ENCODE assay signal across 8 mouse cellular contexts in the genomic region with DNA sequence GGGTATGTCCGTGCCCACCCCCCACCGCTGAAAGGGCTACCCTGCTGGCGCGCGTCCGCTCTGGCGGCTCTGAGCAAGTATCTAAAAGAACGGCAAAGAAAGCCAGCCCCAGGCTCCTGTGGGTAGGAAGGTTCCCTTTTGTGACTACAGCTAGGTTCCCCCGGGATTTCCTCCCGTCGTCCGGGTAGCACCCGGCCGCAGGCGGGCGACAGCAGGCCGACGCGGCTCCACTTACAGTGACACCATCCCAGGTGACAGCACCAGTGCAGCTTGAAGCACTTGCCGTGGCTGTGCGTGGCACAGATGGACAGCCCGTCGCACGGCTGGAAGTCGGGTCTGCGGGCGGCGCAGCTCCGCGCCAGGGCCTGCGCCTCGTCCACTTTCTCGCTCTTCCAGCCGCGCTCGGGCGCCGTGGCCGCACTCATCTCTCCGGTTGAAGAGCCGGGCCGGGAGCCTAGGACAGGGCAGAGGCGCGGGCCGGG. TPM values are rescaled to one million over a fixed set of nuclear protein-coding genes. Genes with fewer than 3 reads are reported as not detected.
A peak's percentile ranks its signal among the peaks of the same experiment; 100 is the strongest.
DNase-seq lines count a peak whose midpoint lies in the region; ATAC-seq and TF ChIP-seq lines count a peak whose summit lies in the region.

No protein-coding gene starts in this region.

- H3K4me3 ChIP-seq in C2C12 (ENCODE audit: insufficient read depth, poor library complexity, severe bottlenecking): peak overlapping the region; percentile 38
- H3K4me3 ChIP-seq in embryonic facial prominence, embryonic 14.5 days (ENCODE audit: low read depth, low read length): peak overlapping the region; percentile 86
- H3K4me3 ChIP-seq in lung, postnatal 0 days (ENCODE audit: low read depth, low read length): peak overlapping the region; percentile 83

- H3K9ac ChIP-seq in embryonic facial prominence, embryonic 14.5 days (ENCODE audit: low read depth, low read length): peak overlapping the region; percentile 91
- H3K9ac ChIP-seq in lung, postnatal 0 days (replicated peaks; ENCODE audit: low read depth): peak overlapping the region; percentile 83

- H3ac ChIP-seq in C2C12 (ENCODE audit: control insufficient read depth, insufficient read length, low read depth): peak overlapping the region; percentile 69

- H3K9me3 ChIP-seq in embryonic facial prominence, embryonic 14.5 days (ENCODE audit: control insufficient read depth, low read length): no peaks in the 10 kb centered on the region
- no peaks in the 10 kb centered on the region for H3K9me3 ChIP-seq in lung, postnatal 0 days (ENCODE audit: low read length)

- ATAC-seq in activated CD4-positive, CD25-positive, alpha-beta regulatory T cell, adult 4 months: peak; percentile 24
- ATAC-seq in embryonic facial prominence, embryonic 14.5 days (ENCODE audit: low read depth): peak; percentile 73
- ATAC-seq in lung, postnatal 0 days: peak; percentile 61

- intact Hi-C loops in heart, postnatal 25 days (cut with DNase I): loop anchor here (2.0 kb wide), 1 partner anchor 49 kb away; no protein-coding TSS in a partner anchor

- H3K4me1 ChIP-seq in embryonic facial prominence, embryonic 14.5 days (ENCODE audit: control insufficient read depth, insufficient read depth, low read length): peaks cover 19% of the 10 kb centered on the region
- H3K4me1 ChIP-seq in lung, postnatal 0 days (ENCODE audit: insufficient read depth, low read depth, low read length): no peaks in the 10 kb centered on the region; the same call in 1 of the 2 replicates

- 2% methylated on average over 20 of the region's 45 CpGs for WGBS in embryonic facial prominence, embryonic 14.5 days
- under 1% methylated on average over 44 of the region's 45 CpGs for WGBS in lung, postnatal 0 days

- H3K4me2 ChIP-seq in embryonic facial prominence, embryonic 14.5 days (ENCODE audit: low read depth, low read length): peak overlapping the region; percentile 83
- peak overlapping the region; percentile 86 for H3K4me2 ChIP-seq in lung, postnatal 0 days (replicated peaks; ENCODE audit: low read depth, low read length)

- H3K27ac ChIP-seq in embryonic facial prominence, embryonic 14.5 days (replicated peaks; ENCODE audit: low read depth, low read length): peak overlapping the region; percentile 84
- peak overlapping the region; percentile 92 for H3K27ac ChIP-seq in lung, postnatal 0 days (ENCODE audit: low read length)

- H3K27me3 ChIP-seq in C2C12 (ENCODE audit: control insufficient read depth, insufficient read depth, insufficient read length): no peaks in the 10 kb centered on the region
- no peaks in the 10 kb centered on the region for H3K27me3 ChIP-seq in embryonic facial prominence, embryonic 14.5 days (replicated peaks; ENCODE audit: control insufficient read depth, insufficient read depth, low read length)
- H3K27me3 ChIP-seq in lung, postnatal 0 days (replicated peaks; ENCODE audit: insufficient read depth, low read length): no peaks in the 10 kb centered on the region

- peaks cover 3% of the 10 kb centered on the region for H3K79me3 ChIP-seq in C2C12 (ENCODE audit: low read depth)

- no peaks in the 10 kb centered on the region for H3K79me2 ChIP-seq in C2C12 (ENCODE audit: control insufficient read depth, insufficient read depth)

- no peak for TF ChIP-seq EP300 in lung, postnatal 0 days (IDR thresholded peaks at IDR 0.05)

- H3K36me3 ChIP-seq in C2C12 (ENCODE audit: control insufficient read depth, insufficient read depth): no peaks in the 10 kb centered on the region
- no peaks in the 10 kb centered on the region for H3K36me3 ChIP-seq in embryonic facial prominence, embryonic 14.5 days (ENCODE audit: control insufficient read depth, insufficient read depth, low read length)
- no peaks in the 10 kb centered on the region for H3K36me3 ChIP-seq in lung, postnatal 0 days (ENCODE audit: insufficient read depth, low read length)

- DNase-seq in embryonic facial prominence, embryonic 14.5 days (ENCODE audit: low spot score): peak; percentile 79
- DNase-seq in heart, postnatal 25 days (ENCODE audit: low spot score): peak; percentile 30
- peak; percentile 45 to 64 for DNase-seq in layer of hippocampus, postnatal 14 days (ENCODE audit: low spot score in 2 of 2)
- DNase-seq in lung, postnatal 0 days (ENCODE audit: low spot score): peak; percentile 70
- peak; percentile 76 for DNase-seq in retina, postnatal 1 day
- DNase-seq in urinary bladder, postnatal 14 days (ENCODE audit: low spot score): peak; percentile 40

- no peak for TF ChIP-seq CTCF in C2C12 (IDR thresholded peaks at IDR 0.05; ENCODE audit: control insufficient read depth, insufficient read depth, insufficient read length)
- no peak for TF ChIP-seq CTCF in lung, postnatal 0 days (IDR thresholded peaks at IDR 0.05)

TF ChIP-seq in C2C12, 6 proteins besides CTCF, POLR2A, EP300 and RAD21:
- no peak for TF ChIP-seq MYOG (IDR thresholded peaks at IDR 0.05; ENCODE audit: control insufficient read depth, extremely low read depth, insufficient read length)
- TF ChIP-seq USF1 (IDR thresholded peaks at IDR 0.05; ENCODE audit: low read depth): no peak
- TF ChIP-seq MYOD1 (IDR thresholded peaks at IDR 0.05; ENCODE audit: control insufficient read depth, insufficient read length, low read depth): no peak
- TF ChIP-seq MAX (IDR thresholded peaks at IDR 0.05): no peak
- no peak for TF ChIP-seq FOSL1 (IDR thresholded peaks at IDR 0.05; ENCODE audit: insufficient read depth, low read length, poor library complexity, severe bottlenecking)
- TF ChIP-seq CEBPB (IDR thresholded peaks at IDR 0.05; ENCODE audit: low read depth): no peak

RNA-seq across cellular contexts. Expression of gene 2510009E07Rik, which starts 0.4 kb away (rescaled TPM):
- 6.0 TPM for polyA plus RNA-seq in C2C12 (2012; fragmentation: generic; extraction: Trizol)
- 1 to 10 TPM; 1.5 to 2.4 TPM for polyA plus RNA-seq in activated CD4-positive, CD25-positive, alpha-beta regulatory T cell, adult 4 months (2017; shearing (Covaris generic))
- 22.9 and 23.9 TPM in 2 replicates for polyA plus RNA-seq in embryonic facial prominence, embryonic 14.5 days (2014; fragmentation: Nextera tagmentation; extraction: Ambion mirVana)
- 10 to 100 TPM; 27.5 to 29.8 TPM for total RNA-seq in heart, postnatal 25 days (2021)
- total RNA-seq in layer of hippocampus, postnatal 14 days (2021): 10 to 100 TPM; 47.3 to 58.4 TPM
- 16.8 and 17.0 TPM in 2 replicates for polyA plus RNA-seq in lung, postnatal 0 days (2015; fragmentation: Nextera tagmentation; extraction: Ambion mirVana)

Comparison
In these comparisons a context has a peak if more than half of its experiments do, and no peak if none do; other contexts are left out.
1. Peak in every context shown above with its lines: DNase-seq, ATAC-seq, H3K4me3 ChIP-seq and H3K27ac ChIP-seq.